Mouse (Mus musculus): Measurements from ENCODE around the gene Nlrp1a. TPM values are rescaled to one million over a fixed set of nuclear protein-coding genes. Genes with fewer than 3 reads are reported as not detected.

The Nlrp1a gene
- polyA plus RNA-seq (2014; fragmentation: Illumina TruSeq; extraction: RNeasy Lipid Tissue Mini Kit (QIAGEN cat#74804); ENCODE audit: low read depth, low replicate concordance), result 0.23 TPM

DNA sequence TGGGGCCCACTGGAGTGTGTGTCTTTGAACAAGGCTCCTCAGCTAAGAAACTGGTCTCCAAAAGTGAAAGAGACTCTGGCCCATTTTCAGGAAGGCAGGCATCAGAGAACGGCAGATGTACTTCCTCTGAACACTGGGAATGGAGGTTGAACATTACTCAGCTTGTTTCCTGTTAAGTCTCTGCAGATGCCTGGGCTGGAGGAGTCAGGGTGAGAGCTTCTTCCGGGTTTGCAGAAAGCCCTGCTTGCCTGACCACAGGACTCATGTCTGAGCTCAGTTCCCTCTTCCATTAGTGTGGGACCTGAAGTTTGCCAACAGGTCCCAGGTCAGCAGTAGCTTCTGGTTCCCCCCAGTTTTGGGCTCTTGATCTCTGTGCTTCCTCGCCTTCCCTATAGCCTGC, at the start of gene Nlrp1a:
Gene Nlrp1a (minus strand): TSS at position 44 of the 400 bp plus-strand sequence.

Other genes with a start within 250 kb of the Nlrp1a start
- 164 TPM for gene Nup88, start 174.7 kb downstream of the Nlrp1a start, polyA plus RNA-seq (2014; fragmentation: Illumina TruSeq; extraction: RNeasy Lipid Tissue Mini Kit (QIAGEN cat#74804); ENCODE audit: low read depth, low replicate concordance)
- gene Rpain, start 174.5 kb downstream of the Nlrp1a start, polyA plus RNA-seq (2014; fragmentation: Illumina TruSeq; extraction: RNeasy Lipid Tissue Mini Kit (QIAGEN cat#74804); ENCODE audit: low read depth, low replicate concordance), result 11.4 TPM
- 220 TPM for gene C1qbp, start 161.7 kb downstream of the Nlrp1a start, polyA plus RNA-seq (2014; fragmentation: Illumina TruSeq; extraction: RNeasy Lipid Tissue Mini Kit (QIAGEN cat#74804); ENCODE audit: low read depth, low replicate concordance)
- 24.1 TPM for gene Dhx33, start 140.3 kb downstream of the Nlrp1a start, polyA plus RNA-seq (2014; fragmentation: Illumina TruSeq; extraction: RNeasy Lipid Tissue Mini Kit (QIAGEN cat#74804); ENCODE audit: low read depth, low replicate concordance)
- gene Mis12, start 125.1 kb downstream of the Nlrp1a start, polyA plus RNA-seq (2014; fragmentation: Illumina TruSeq; extraction: RNeasy Lipid Tissue Mini Kit (QIAGEN cat#74804); ENCODE audit: low read depth, low replicate concordance), result 93.6 TPM
- gene Derl2, start 124.9 kb downstream of the Nlrp1a start, polyA plus RNA-seq (2014; fragmentation: Illumina TruSeq; extraction: RNeasy Lipid Tissue Mini Kit (QIAGEN cat#74804); ENCODE audit: low read depth, low replicate concordance), result 112 TPM
- gene 6330403K07Rik, start 111.2 kb downstream of the Nlrp1a start, polyA plus RNA-seq (2014; fragmentation: Illumina TruSeq; extraction: RNeasy Lipid Tissue Mini Kit (QIAGEN cat#74804); ENCODE audit: low read depth, low replicate concordance), result 15.7 TPM
- gene Nlrp1b, start 86.0 kb upstream of the Nlrp1a start, polyA plus RNA-seq (2014; fragmentation: Illumina TruSeq; extraction: RNeasy Lipid Tissue Mini Kit (QIAGEN cat#74804); ENCODE audit: low read depth, low replicate concordance), result 0.29 TPM

Data from adrenal gland, adult 10 weeks (tissue).